Mouse (Mus musculus) T-helper 17 cell (primary cell): Measurements from ENCODE around the gene Orc2.

Source experiments
- in situ Hi-C, 2 experiments: fragments of 300-600 bp; cut with MboI, MseI; formaldehyde crosslinking; loops; 1 replicate in 1 of 2; 2 replicates in 1 of 2; pipeline ENCODE4 v1.15.1; 2025; ENCODE audit warnings: high pct_unique_total_duplicates in 2 of 2

Gene Orc2

DNA sequence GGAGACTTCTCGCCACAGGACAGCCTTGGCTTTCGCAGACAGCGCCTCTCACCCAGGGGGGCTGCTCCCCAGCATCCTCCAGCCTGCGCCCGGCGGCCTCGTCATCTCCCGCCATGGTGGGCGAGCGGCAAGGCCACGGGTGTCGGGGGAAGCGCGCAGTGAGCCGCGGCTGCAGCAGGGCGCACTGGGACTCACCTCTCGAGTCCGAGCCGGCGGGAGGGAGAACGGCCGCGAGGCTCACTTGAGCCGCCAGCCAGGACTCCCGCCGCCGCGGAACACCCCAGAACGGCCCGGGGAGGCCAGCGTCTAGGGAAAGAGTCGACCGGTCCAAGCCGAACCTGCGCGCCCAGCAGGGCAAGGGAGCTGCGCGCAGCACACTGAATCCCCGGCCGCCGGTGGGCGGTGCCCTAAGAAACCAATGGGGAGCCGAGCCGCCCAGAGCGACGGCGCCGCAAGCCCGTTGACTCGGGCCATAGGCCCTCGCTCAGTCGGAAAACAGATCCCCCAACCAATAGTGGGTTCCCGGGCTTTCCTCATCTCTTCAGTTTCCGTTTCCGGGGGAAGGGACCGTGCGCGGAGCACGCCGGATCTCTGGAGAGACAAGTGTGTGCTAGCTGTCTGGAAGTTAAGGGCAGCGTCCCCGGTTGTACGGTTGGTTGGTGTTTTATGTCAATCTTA, at the start of gene Orc2:
Gene Orc2, minus strand, starts transcription at position 533 of the 678 bp plus-strand sequence.
- in situ Hi-C loops: no loop called here

DNA sequence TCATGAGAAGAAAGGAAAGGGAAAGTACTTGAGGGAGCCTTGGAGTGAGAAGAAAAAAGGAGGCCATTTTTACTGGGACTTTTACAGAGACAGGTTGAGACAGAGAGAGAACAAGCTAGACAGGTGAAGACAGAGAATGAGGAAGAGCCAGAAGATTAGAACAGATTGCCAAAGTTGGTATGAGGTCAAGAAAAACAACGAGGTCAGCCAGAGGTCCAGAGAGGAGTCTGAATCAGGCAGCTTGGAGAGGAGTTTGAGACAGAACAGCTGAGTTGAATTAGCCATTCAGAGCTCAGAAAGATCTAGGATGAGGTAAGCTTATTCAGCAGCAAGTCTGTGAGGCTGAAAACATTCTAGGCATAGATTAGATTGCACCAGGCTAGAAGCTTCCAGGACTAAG, 36.5 kb upstream of the Orc2 start:
- in situ Hi-C loops: no loop called here

DNA sequence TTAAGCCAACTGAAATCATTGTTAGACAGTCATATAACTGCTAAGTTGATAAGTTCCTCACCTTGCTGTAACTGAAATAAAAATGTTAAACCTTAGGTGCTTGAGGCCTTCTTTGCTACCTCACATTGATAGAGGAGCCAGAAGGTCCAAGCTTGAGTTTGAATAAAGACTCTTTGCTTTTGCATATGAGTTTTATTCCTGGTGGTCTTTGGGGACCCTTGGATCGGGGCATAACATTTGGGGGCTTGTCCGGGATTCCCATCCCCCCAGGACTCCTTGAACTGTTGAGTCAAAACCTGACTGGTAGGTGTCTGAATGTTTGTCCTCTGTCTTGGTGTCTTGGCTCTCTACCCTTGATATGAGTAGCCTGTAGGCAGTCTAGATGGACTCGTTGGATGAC, 2.3 kb upstream of the Orc2 start:
- in situ Hi-C loops: no loop called here

DNA sequence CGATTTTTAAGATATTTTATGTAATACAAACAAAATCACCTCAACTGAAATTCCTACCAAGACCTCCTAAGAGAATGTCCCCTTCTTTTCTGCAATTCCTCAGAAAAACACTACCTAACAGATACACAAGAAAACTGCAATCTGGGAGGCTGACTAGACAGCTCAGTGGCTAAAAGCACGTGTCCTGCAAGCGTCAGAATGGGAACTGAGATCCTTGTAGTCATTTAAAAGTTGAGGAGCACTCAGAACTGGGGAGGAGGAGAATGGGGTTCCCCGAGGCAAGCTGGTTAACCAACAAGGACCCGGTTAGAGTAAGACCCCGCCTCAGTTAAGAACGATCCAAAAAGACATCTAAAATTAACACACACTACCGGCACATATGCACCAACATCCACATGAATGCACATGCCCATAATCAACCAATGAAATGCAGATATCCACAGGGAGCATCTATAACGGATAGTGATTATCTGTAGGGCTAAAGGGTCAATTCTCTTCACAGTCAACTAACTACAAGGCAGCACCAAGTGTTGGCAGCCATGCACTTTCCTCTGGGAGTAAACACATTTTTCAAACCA, 1.0 kb downstream of the Orc2 start:
- in situ Hi-C loops: no loop called here

DNA sequence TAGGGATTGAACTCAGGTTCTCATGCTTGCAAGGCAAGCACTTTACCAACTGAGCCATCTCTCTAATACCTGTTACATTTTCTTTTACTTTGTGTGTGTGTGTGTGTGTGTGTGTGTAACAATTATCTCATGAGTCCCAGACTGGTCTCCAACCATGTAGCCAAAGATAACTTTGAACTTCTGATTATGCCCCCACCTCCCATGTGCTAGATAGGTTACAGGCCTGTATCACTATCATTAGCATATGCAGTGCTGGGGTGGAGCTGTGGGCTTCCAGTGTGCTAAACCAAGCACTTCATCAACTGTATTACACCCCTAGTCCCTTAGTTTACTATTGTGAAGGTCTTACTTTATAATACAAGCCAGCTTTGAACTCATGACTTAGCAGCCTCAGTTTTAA, 1.8 kb downstream of the Orc2 start:
- in situ Hi-C loops: no loop called here

DNA sequence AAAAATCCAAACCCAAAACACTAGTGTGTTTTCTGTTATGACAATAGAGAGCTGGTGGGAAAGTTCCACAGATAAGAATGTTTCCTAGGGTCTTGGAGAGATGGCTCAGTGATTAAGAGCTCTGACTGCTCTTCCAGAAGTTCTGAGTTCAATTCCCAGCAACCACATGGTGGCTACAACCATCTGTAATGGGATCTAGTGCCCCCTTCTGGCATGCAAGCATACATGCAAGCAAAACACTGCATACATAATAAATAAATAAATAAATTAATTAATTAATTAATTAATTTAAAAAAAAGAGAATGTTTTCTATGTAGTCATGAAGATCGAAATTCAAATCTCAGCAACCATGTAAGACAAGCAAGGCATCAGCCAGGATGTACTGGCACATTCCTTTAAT, 6.2 kb downstream of the Orc2 start:
- in situ Hi-C loops: no loop called here

DNA sequence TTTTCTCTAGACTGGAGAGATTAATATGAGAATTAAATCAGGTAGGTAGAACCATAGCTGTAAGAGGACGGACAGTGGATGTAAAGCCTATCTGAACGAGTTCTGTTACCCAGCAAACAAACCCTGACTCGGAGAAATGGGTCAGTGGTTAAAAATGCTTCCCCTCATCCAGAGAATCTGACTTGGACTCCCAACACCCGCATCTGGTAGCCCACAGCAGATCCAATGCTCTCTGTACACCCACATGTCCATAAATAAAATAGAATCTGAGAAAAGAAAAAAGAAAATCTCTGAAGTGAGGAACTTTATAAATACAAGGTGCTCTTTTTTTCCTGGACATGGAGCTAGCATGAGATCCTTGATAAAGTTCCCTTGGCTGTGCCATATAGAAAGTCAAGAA, 7.2 kb downstream of the Orc2 start:
- in situ Hi-C loops: no loop called here

DNA sequence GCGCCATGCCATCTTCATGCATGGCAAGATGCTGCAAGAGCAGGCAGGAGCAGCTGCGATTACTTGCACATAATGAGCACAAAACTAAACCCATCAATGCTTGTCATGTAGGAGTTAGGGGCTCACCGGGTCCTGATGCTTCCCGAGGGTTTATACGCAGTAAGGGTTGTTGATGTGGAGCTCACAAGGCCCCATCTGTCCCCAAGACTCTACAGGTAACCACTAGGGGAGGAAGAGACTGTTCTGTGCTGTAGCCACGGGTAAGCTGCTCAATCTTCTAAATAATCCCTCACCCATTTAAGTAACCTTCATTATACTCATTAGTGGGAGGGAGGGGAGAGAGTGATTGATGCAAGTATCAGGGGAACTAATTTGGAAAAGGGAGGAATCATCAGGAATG, 9.3 kb downstream of the Orc2 start:
- in situ Hi-C loops: no loop called here

DNA sequence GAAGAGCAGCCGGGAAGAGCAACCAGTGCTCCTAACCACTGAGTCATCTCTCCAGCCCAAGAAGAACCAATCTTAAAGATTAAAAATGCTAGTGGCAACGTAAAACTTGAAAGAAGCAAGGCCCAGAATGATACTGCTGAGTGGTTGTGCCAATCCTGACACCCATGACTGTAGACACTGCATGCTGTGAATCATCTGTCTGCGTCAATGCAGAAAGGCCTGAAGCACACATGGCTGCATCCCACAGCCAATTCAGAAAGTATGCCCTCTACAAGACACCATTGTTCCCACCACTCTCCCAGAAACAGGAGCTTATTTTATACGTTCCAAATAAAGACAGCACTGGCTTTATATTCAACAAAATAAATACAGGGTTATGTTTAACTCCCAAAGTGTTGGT, 22.3 kb downstream of the Orc2 start:
- in situ Hi-C loops: no loop called here

DNA sequence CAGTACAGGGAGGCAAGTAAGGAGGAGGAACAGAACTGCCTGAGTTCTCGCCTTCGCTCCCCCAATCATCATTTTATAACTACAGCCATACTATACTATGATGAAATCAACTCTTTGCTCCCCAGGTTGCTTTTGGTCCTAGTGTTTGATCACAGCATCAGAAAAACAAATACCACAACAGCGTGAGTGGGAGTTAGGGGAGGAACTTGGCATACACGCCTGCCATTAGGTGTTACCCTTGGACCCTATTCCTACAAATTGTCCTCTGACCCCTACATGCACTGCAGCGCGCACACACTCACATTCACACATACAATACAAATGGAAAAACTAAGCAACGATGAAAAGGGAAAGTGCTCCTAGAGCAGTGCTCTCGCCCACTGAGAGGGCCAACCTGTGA, 29.2 kb downstream of the Orc2 start:
- in situ Hi-C loops: no loop called here

DNA sequence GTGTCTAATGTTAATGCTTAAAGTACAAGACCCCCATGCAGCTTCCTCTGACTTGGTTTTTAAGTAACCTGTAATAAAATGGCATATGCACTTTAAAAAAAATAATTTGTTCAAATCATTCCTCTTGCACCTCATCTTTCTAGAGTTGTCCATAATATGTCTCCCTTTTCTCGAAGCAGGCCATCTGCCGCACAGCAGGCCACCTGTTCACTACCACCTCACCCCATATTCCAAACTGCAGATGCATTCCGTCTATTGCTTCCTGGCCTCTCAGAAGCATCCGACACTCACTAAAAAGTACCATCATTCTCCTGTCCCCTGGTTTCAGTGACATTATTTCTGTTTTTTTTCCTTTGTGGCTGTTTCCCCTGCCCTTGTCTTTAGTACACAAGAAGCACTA, 39.3 kb downstream of the Orc2 start:
- in situ Hi-C loops: loop anchor here in 1 of 2 experiments (25.0 kb wide), 1 partner anchor 1247 kb away; no protein-coding TSS in a partner anchor

DNA sequence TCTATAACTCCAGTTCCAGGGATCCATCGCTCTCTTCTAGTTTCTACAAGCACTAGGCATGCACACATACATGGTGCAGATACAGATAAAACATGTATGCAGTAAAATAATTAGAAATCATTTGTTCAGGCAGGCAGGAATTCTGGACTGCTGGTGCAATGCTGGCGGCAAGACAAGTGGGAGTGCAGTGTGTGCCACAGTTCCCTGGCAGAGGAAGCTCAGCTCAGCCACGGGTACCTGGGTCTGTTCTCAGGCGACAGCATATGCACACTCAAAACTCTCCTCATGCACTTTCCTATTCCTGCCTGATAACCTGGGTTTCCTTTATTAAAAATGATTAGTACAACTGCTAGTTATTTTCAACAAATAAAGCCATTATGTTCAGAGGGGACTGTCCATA, 39.9 kb downstream of the Orc2 start:
- in situ Hi-C loops: loop anchor here in 1 of 2 experiments (25.0 kb wide), 1 partner anchor 1247 kb away; no protein-coding TSS in a partner anchor

DNA sequence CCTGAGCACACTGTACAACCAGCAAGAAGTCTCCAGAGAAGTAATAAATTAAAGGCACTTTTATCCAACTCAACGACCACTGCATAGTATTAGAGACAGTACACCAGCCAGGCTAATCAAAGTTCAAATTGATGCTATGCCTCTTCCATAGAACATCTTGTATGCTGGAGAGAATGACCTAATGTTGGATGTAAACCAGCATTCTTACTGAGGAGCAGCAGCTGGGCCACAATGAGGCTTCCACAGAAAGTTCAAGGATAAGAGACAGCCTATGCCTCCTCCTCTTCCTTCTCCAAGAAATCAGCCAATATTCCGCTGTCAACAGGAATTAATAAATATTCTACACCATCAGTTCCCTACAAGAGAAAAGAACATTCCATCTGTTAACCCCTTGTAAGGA, 41.0 kb downstream of the Orc2 start:
- in situ Hi-C loops: loop anchor here in 1 of 2 experiments (25.0 kb wide), 1 partner anchor 1248 kb away; no protein-coding TSS in a partner anchor

DNA sequence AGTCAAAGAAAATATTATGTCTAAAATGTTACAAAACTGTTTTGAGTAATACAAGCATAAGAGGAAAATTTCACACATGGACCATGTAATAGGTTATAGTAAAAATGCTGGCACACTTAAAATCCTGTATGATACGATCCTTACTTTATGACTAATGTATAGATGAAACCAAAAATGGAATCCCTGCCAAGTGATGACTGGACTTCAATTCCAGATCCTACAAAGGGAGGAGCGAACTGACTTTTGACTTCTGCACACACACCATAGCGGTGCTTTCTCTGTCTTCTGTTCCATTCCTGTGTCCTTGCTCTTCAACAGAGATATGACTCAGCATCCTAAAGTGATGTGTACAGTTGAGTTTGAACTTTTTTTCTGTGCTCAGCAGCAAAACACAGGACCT, 44.3 kb downstream of the Orc2 start:
- in situ Hi-C loops: loop anchor here in 1 of 2 experiments (25.0 kb wide), 1 partner anchor 1252 kb away; no protein-coding TSS in a partner anchor

DNA sequence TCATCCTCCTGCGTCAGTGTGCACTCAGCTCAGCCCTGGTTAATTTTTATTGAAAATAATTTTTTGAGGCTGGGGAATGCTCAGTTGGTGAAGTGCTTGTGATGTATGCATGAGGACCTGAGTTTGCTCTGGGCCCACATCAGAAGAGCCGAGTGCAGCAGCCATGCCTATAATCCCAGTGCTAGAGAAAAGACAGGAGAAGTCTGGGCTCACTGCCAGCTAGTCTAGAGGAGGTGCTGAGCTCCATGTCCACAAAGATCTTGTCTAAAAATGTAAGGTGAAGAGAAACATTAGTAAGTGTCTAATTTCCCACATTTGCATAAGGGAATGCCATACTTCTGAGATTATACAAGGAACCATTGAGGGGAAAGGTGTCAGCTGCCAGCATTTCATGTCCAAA, 46.0 kb downstream of the Orc2 start:
- in situ Hi-C loops: loop anchor here in 1 of 2 experiments (25.0 kb wide), 1 partner anchor 1253 kb away; no protein-coding TSS in a partner anchor

DNA sequence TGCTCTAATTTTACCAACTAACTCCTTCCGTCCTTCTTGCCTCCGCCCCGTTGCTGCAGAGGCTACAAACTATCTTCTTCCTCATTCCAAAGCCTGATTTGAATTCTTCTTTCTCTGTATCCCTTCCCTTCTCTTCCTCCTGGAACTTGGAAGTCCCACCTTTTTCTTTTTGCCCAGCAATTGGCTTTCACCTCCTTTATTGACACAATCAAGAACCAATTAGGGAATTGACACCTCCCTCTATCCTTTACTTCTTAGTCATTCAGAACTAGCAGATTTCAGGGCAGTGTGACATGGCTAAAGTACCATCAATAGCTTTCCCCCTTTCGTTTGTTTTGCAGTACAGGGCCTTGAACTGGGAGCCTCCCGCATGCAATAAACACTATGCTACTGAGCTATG, 46.7 kb downstream of the Orc2 start:
- in situ Hi-C loops: loop anchor here in 1 of 2 experiments (25.0 kb wide), 1 partner anchor 1254 kb away; no protein-coding TSS in a partner anchor

DNA sequence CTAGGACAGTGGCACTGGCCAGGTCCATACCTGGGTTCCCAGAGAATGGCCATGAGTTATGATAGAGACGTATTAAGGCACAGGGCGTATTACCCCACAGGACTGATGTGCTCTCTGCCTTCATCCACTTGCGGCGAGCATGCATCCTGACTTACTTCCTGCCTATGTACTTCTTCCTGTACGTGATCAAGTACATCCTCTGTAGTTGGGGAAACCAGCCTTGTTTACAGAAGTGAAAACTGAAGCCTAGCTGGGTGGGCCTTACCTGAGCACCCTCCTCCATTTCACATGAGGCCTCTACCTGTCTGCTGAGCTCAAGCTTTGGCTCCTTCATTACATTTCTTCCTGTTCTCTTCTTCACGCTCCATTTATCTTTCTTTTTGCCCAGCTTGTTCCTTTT, 50.6 kb downstream of the Orc2 start:
- in situ Hi-C loops: loop anchor here in 1 of 2 experiments (25.0 kb wide), 1 partner anchor 1258 kb away; no protein-coding TSS in a partner anchor

DNA sequence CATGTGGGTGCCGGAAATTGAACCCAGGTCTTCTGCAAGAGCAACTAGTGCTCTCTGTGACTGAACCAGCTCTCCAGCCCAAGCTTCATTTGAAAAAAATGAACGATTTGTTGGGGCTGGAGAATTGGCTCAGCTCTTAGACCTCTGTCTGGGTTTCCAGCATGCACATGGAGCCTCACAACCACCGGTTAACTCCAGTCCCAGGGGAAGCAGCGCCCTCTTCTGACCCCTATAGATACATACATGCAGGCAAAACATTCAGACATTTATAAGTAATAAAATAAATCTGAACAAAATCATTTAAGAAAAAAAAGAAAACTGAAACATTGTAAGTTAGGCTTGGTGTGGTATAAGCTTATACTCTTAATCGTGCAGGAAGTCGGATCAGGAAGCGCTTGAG, 56.5 kb downstream of the Orc2 start:
- in situ Hi-C loops: no loop called here

DNA sequence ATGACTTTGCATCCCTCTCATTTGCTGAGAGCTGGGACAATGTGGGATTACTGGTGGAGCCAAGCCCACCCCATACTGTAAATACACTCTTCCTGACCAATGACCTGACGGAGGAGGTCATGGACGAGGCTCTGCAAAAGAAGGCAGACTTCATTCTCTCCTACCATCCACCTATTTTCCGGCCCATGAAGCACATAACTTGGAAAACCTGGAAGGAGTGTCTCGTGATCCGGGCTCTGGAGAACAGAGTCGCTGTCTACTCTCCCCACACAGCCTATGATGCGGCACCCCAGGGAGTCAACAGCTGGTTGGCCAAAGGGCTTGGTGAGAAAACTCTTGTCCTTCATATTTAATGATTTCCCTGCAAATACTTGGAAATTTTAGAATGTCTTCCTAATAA, 57.1 kb downstream of the Orc2 start:
- in situ Hi-C loops: no loop called here

DNA sequence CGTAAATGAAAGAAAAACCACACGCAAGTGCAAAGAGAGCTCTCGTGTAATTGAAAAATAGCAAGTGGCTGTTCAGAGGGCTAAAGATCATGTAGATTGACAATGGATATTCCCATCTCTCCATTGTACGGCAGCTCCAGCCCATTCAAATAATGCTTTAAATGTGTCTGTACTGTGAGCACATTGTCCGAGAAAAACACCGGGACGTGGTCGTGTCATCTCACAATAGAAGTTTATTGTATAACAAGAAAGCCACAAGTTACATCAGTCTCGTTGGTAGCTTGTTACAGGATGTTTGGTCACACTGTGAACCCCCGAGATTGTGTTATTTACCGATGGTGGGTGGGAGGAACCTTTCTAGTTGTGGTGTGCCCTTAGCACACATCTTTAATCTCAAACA, 59.0 kb downstream of the Orc2 start:
- in situ Hi-C loops: no loop called here

DNA sequence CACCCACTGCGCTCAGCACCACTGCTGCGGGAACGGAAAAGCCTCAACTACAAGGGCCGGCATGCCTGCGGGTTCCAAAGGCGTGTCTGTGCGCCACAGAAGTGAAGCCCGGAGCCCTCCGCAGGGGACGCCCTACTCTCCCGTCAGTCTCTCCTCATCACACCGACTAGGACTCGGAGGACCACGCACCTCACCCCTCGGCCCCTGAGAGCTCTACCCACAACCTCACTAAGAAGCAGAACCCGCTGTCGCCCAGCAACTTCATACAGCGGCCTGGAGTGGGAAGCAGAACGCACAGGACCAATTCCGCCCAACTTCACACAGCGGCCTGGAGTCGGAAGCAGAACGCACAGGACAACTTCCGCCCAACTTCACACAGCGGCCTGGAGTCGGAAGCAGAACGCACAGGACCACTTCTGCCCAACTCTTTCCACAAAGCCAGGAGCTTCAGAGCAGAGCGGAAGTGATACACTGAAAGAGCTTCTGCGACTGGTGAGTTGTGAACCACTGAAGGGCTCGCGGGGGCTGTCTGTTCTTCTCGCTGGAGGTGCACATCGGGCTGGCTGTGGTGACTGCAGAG, 59.7 kb downstream of the Orc2 start, which contains the start of the genes Nif3l1 and Ppil3:
Gene Nif3l1, plus strand, starts transcription at position 9 of the 580 bp plus-strand sequence.
Gene Ppil3, minus strand, starts transcription at position 344 of the 580 bp plus-strand sequence.
- in situ Hi-C loops: no loop called here

DNA sequence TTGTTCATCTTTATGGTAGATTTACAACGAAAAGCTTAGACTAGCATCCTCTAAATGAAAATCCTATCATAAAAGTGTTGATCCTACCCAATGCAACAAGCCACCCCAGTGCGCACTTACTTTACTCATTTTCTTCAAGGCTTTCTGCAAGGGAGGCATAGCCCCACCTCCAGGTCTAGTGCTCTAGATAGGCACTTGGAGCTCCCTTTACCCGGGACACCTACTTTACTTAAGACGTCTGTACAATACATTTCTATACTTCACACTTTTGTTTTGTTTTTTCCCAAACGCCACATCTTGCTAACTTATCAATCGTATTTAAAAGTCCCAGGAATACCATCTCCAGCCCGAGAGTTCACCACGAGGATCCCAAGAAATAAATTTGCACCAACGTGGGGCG, 60.2 kb downstream of the Orc2 start:
- in situ Hi-C loops: no loop called here
